Mouse (Mus musculus): ENCODE data around the gene Midn. TPM values are rescaled to one million over a fixed set of nuclear protein-coding genes. Genes with fewer than 3 reads are reported as not detected.

The Midn gene
- total and polyA plus RNA-seq, 3 experiments, result 74.5 to 102 (median 96.2) TPM

GRCm38 (mm10) chr10:80169070-80169469 lies 21.0 kb downstream of the Midn start:
- H3K79me2 ChIP-seq (replicated peaks; ENCODE audit: control insufficient read depth, insufficient read depth, low read length), result peaks cover 5% of the 10 kb centered on the region
- TF ChIP-seq POLR2A (IDR thresholded peaks at IDR 0.05; ENCODE audit: insufficient read depth, low read depth, low read length), result no peak
- TF ChIP-seq CTCF (IDR thresholded peaks at IDR 0.05), result no peak
- no peak for TF ChIP-seq EP300 (IDR thresholded peaks at IDR 0.05; ENCODE audit: insufficient read depth, low read depth, low read length)
- peak overlapping the region; percentile 99 for H3K4me3 ChIP-seq
- WGBS, result 46% methylated on average over 1 of the region's 1 CpGs
- intact Hi-C loops (cut with DNase I), result loop anchor here (5.0 kb wide), 1 partner anchor 317 kb away; the partner anchor contains the start of gene Ptbp1
- peaks cover 8% of the 10 kb centered on the region for H3K4me1 ChIP-seq (ENCODE audit: control insufficient read depth, insufficient read depth, low read length)
- peaks cover 2% of the 10 kb centered on the region for H3K36me3 ChIP-seq (ENCODE audit: control insufficient read depth, insufficient read depth, low read length)
- H3K9ac ChIP-seq (ENCODE audit: low read depth, low read length), result no peak overlapping the region
- peak overlapping the region; percentile 96 for H3K27ac ChIP-seq
- H3K27me3 ChIP-seq (ENCODE audit: control insufficient read depth, insufficient read depth, low read length), result no peaks in the 10 kb centered on the region
- no peak for DNase-seq

- Histone ChIP-seq H3K36me3 (ENCODE audit: control insufficient read depth, insufficient read depth, low read length) (peaks cover 2% of the 10 kb centered on the region), H3K27ac (no peak overlapping the region), H3K9ac (ENCODE audit: low read depth, low read length) (no peak overlapping the region), H3K4me1 (ENCODE audit: control insufficient read depth, insufficient read depth, low read length) (peaks cover 7% of the 10 kb centered on the region), H3K4me3 (no peak overlapping the region), H3K79me2 (replicated peaks; ENCODE audit: control insufficient read depth, insufficient read depth, low read length) (peaks cover 5% of the 10 kb centered on the region), H3K27me3 (ENCODE audit: control insufficient read depth, insufficient read depth, low read length) (no peaks in the 10 kb centered on the region)
- TF ChIP-seq CTCF (IDR thresholded peaks at IDR 0.05) (no peak), EP300 (IDR thresholded peaks at IDR 0.05; ENCODE audit: insufficient read depth, low read depth, low read length) (no peak), POLR2A (IDR thresholded peaks at IDR 0.05; ENCODE audit: insufficient read depth, low read depth, low read length) (no peak)
- 90% methylated on average over 7 of the region's 7 CpGs for WGBS
- intact Hi-C loops (cut with DNase I), result loop anchor here (5.0 to 10.0 kb wide), 2 partner anchors 155 to 317 kb away; partner anchors contain the start of genes 2310011J03Rik, Pcsk4, Ptbp1 and Reep6
- DNase-seq, result no peak
Measured at GRCm38 (mm10) chr10:80169651-80170050, 21.6 kb downstream of the Midn start.

DNA sequence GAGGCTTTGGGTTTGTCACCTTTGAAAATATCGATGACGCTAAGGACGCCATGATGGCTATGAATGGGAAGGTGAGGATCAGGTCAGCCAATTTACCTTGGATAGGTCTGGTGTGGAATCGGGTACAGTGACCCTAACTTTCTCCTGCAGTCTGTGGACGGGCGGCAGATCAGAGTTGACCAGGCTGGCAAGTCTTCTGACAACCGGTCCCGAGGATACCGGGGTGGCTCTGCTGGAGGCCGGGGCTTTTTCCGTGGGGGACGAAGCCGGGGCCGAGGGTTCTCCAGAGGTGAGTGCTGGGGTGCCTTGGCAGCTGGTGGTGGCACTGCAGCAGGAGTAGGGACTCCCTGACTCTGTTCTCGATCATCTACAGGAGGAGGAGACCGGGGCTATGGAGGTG lies 22.0 kb downstream of the Midn start:
- Histone ChIP-seq H3K79me2 (replicated peaks; ENCODE audit: control insufficient read depth, insufficient read depth, low read length) (peaks cover 5% of the 10 kb centered on the region), H3K27me3 (ENCODE audit: control insufficient read depth, insufficient read depth, low read length) (no peaks in the 10 kb centered on the region), H3K27ac (no peak overlapping the region), H3K9ac (ENCODE audit: low read depth, low read length) (no peak overlapping the region), H3K4me3 (no peak overlapping the region), H3K36me3 (ENCODE audit: control insufficient read depth, insufficient read depth, low read length) (peaks cover 2% of the 10 kb centered on the region), H3K4me1 (ENCODE audit: control insufficient read depth, insufficient read depth, low read length) (peaks cover 7% of the 10 kb centered on the region)
- intact Hi-C loops (cut with DNase I), result loop anchor here (10.0 kb wide), 1 partner anchor 155 kb away; the partner anchor contains the start of genes 2310011J03Rik, Pcsk4 and Reep6
- TF ChIP-seq EP300 (IDR thresholded peaks at IDR 0.05; ENCODE audit: insufficient read depth, low read depth, low read length), result no peak
- TF ChIP-seq POLR2A (IDR thresholded peaks at IDR 0.05; ENCODE audit: insufficient read depth, low read depth, low read length), result no peak
- TF ChIP-seq CTCF (IDR thresholded peaks at IDR 0.05), result no peak
- 91% methylated on average over 16 of the region's 16 CpGs for WGBS
- no peak for DNase-seq

- Histone ChIP-seq H3K4me3 (no peak overlapping the region), H3K9ac (ENCODE audit: low read depth, low read length) (no peak overlapping the region), H3K4me1 (ENCODE audit: control insufficient read depth, insufficient read depth, low read length) (peaks cover 6% of the 10 kb centered on the region), H3K27me3 (ENCODE audit: control insufficient read depth, insufficient read depth, low read length) (no peaks in the 10 kb centered on the region), H3K79me2 (replicated peaks; ENCODE audit: control insufficient read depth, insufficient read depth, low read length) (peaks cover 5% of the 10 kb centered on the region), H3K27ac (no peak overlapping the region), H3K36me3 (ENCODE audit: control insufficient read depth, insufficient read depth, low read length) (peaks cover 2% of the 10 kb centered on the region)
- intact Hi-C loops (cut with DNase I), result loop anchor here (10.0 kb wide), 1 partner anchor 154 kb away; the partner anchor contains the start of genes 2310011J03Rik, Pcsk4 and Reep6
- 97% methylated on average over 19 of the region's 19 CpGs for WGBS
- TF ChIP-seq CTCF (IDR thresholded peaks at IDR 0.05) (no peak), EP300 (IDR thresholded peaks at IDR 0.05; ENCODE audit: insufficient read depth, low read depth, low read length) (no peak), POLR2A (IDR thresholded peaks at IDR 0.05; ENCODE audit: insufficient read depth, low read depth, low read length) (no peak)
- no peak for DNase-seq
Measured at GRCm38 (mm10) chr10:80170601-80171021, 22.5 kb downstream of the Midn start.

GRCm38 (mm10) chr10:80171252-80171651 lies 23.2 kb downstream of the Midn start:
- H3K27me3 ChIP-seq (ENCODE audit: control insufficient read depth, insufficient read depth, low read length), result no peaks in the 10 kb centered on the region
- H3K4me1 ChIP-seq (ENCODE audit: control insufficient read depth, insufficient read depth, low read length), result peaks cover 6% of the 10 kb centered on the region
- H3K4me3 ChIP-seq, result no peak overlapping the region
- 81% methylated on average over 15 of the region's 15 CpGs for WGBS
- H3K9ac ChIP-seq (ENCODE audit: low read depth, low read length), result no peak overlapping the region
- TF ChIP-seq EP300 (IDR thresholded peaks at IDR 0.05; ENCODE audit: insufficient read depth, low read depth, low read length) (no peak), POLR2A (IDR thresholded peaks at IDR 0.05; ENCODE audit: insufficient read depth, low read depth, low read length) (no peak), CTCF (IDR thresholded peaks at IDR 0.05) (no peak)
- peaks cover 5% of the 10 kb centered on the region for H3K79me2 ChIP-seq (replicated peaks; ENCODE audit: control insufficient read depth, insufficient read depth, low read length)
- intact Hi-C loops (cut with DNase I), result loop anchor here (10.0 kb wide), 1 partner anchor 154 kb away; the partner anchor contains the start of genes 2310011J03Rik, Pcsk4 and Reep6
- no peak for DNase-seq
- no peak overlapping the region for H3K27ac ChIP-seq
- H3K36me3 ChIP-seq (ENCODE audit: control insufficient read depth, insufficient read depth, low read length), result peaks cover 2% of the 10 kb centered on the region

DNA sequence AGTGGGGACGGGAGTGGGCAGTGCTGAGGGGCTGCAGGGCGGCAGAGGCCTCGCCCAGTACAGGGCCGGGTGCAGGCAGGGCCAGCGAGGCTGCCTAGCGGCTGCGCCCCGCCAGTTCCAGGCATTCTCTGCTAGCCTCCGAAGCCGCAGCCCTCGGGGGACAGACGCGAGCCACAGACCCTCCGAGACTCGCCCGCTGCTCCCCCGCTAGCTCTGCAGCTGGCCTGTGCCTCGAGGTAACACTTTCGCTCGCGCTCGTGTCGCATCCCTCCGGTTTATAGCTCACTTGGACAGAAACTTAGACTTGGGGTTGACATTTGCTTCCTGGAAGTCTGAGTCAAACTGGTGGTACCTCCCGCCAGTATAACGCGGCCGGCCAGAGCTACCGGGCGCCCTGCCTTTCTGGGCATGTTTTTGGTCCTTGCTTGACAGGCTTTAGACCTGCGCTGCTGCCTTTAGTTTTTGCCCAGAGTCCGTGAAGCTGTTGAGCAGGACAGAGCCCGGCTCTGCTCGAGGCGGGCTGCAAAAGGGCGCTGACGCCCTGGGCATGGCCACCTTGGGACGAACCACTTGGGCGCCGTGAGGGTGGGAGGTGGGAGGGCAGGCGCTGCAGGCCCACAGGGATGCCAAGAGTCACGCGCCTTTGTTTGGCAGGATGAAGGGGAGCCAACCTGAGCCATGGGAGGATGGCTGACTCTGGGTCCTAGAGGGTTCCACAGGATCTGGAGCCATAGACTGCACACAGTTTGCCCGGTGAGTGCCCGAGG lies 23.9 kb downstream of the Midn start:
- DNase-seq, result peak; percentile 46 to 55
- Histone ChIP-seq H3K27me3 (ENCODE audit: control insufficient read depth, insufficient read depth, low read length) (no peaks in the 10 kb centered on the region), H3K79me2 (replicated peaks; ENCODE audit: control insufficient read depth, insufficient read depth, low read length) (peaks cover 5% of the 10 kb centered on the region), H3K36me3 (ENCODE audit: control insufficient read depth, insufficient read depth, low read length) (peaks cover 2% of the 10 kb centered on the region), H3K9ac (ENCODE audit: low read depth, low read length) (no peak overlapping the region), H3K27ac (peak overlapping the region; percentile 97), H3K4me3 (peak overlapping the region; percentile 63), H3K4me1 (ENCODE audit: control insufficient read depth, insufficient read depth, low read length) (peaks cover 6% of the 10 kb centered on the region)
- intact Hi-C loops (cut with DNase I), result loop anchor here (10.0 kb wide), 1 partner anchor 153 kb away; the partner anchor contains the start of genes 2310011J03Rik, Pcsk4 and Reep6
- TF ChIP-seq POLR2A (IDR thresholded peaks at IDR 0.05; ENCODE audit: insufficient read depth, low read depth, low read length) (no peak), EP300 (IDR thresholded peaks at IDR 0.05; ENCODE audit: insufficient read depth, low read depth, low read length) (no peak), CTCF (IDR thresholded peaks at IDR 0.05) (no peak)
- 76% methylated on average over 45 of the region's 45 CpGs for WGBS

Data from heart, adult 2 months (tissue).